Mouse (Mus musculus) spleen, adult 2 months (tissue): ENCODE data around the gene Ptpro. TPM values are rescaled to one million over a fixed set of nuclear protein-coding genes. Genes with fewer than 3 reads are reported as not detected.

Experiments
- DNase-seq, 2 experiments: peaks; one replicate each; pipeline versions ENCODE4 v3.0.0 to v3.0.0-alpha.2; 2012 to 2021; ENCODE audit warnings: low spot score in 2 of 2, low read depth in 1 of 2
- H3K27ac ChIP-seq: fragments of 200-500 bp; 2 replicates; pipeline ENCODE4 v1.5.1; 2012; ENCODE audit warnings: low read length, inconsistent platforms; ENCODE audit not compliant: insufficient read depth
- H3K27me3 ChIP-seq: fragments of 200-500 bp; 2 replicates; pipeline ENCODE4 v1.6.1; 2012; ENCODE audit warnings: mild to moderate bottlenecking, moderate library complexity, low read length, inconsistent platforms; ENCODE audit not compliant: control insufficient read depth, insufficient read depth
- H3K36me3 ChIP-seq: fragments of 200-500 bp; 2 replicates; pipeline ENCODE4 v1.6.1; 2012; ENCODE audit warnings: mild to moderate bottlenecking, low read length, inconsistent platforms; ENCODE audit not compliant: control insufficient read depth, insufficient read depth
- H3K4me1 ChIP-seq: fragments of 200-500 bp; 2 replicates; pipeline ENCODE4 v1.6.1; 2011; ENCODE audit warnings: inconsistent platforms; ENCODE audit not compliant: control insufficient read depth, insufficient read depth, insufficient read length
- H3K4me3 ChIP-seq: fragments of 200-500 bp; 2 replicates; pipeline ENCODE4 v1.5.1; 2011; ENCODE audit warnings: mild to moderate bottlenecking, inconsistent platforms; ENCODE audit not compliant: insufficient read depth, insufficient read length; ENCODE audit errors: extremely low read depth
- CTCF ChIP-seq: fragments of 200-500 bp; IDR thresholded peaks from 2 replicates; pipeline ENCODE4 v1.5.1; 2011; ENCODE audit warnings: mild to moderate bottlenecking, inconsistent platforms; ENCODE audit not compliant: insufficient read depth, insufficient read length, insufficient replicate concordance; ENCODE audit errors: extremely low read depth
- POLR2A ChIP-seq: fragments of 200-500 bp; IDR thresholded peaks from 2 replicates; pipeline ENCODE4 v1.6.1; 2011; ENCODE audit warnings: low read depth, low read length, inconsistent platforms
- WGBS: fragments of 180-500 bp; shearing (Covaris S2); methylation state at CpG from one replicate; pipeline ENCODE4 v1.1.7; 2018; 5-methylcytosine and 5-hydroxymethylcytosine counted together
- polyA plus RNA-seq: library from polyadenylated mRNA; depleted of rRNA; stranded (reverse); fragments of >200 nt; gene quantifications from 2 replicates; pipeline ENCODE4 v1.2.3, GENCODE M21; 2012

Gene Ptpro
- polyA plus RNA-seq, 1 experiment = 3.1 TPM

DNA sequence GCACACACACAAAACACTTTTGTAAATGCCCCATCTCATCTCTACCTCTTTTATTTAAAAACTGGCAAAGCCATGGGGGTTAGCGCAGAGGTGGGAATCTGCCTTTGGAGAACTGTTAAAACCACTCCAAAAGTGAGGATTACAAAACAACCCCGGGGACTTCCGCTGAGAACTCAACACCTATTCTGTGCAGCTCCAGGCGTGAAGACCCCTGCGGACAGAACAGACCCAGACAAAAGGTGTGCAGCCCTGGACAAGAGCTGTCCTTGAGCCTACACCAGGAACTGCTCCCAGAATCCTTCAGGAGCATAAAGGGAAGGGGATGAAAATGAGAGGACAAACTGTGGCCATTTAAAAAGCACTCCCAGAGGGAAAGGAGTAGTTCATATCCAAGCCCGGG is 243.1 kb downstream of the Ptpro start:
- Histone ChIP-seq H3K27me3 (no peaks in the 10 kb centered on the region), H3K36me3 (peaks cover 5% of the 10 kb centered on the region)

DNA sequence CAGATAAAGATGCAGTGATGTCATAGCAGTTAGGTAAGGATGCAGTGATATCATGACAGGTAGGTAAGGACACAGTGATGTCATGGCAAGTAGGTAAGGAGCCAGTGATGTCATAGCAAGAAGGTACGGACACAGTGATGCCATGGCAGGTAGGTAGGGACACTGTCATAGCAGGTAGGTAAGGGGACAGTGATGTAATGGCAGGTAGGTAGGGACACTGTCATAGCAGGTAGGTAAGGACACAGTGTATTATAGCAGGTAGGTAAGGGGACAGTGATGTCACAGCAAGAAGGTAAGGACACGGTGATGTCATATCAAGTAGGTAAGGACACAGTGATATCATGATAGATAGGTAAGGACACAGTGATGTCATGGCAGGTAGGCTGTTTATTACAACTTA is 244.4 kb downstream of the Ptpro start:
- Histone ChIP-seq H3K36me3 (peaks cover 7% of the 10 kb centered on the region), H3K27ac (no peak overlapping the region), H3K4me3 (no peak overlapping the region), H3K4me1 (no peaks in the 10 kb centered on the region), H3K27me3 (no peaks in the 10 kb centered on the region)
- no peak for TF ChIP-seq POLR2A
- TF ChIP-seq CTCF = no peak
- WGBS = 92% methylated on average over 2 of the region's 2 CpGs
- no peak for DNase-seq

More for the DNA sequence above, 243.1 kb downstream of the Ptpro start:
- TF ChIP-seq POLR2A (no peak), CTCF (no peak)
- Histone ChIP-seq H3K27ac (no peak overlapping the region), H3K4me3 (no peak overlapping the region), H3K4me1 (no peaks in the 10 kb centered on the region)
- DNase-seq = no peak
- WGBS = 89% methylated on average over 6 of the region's 6 CpGs

DNA sequence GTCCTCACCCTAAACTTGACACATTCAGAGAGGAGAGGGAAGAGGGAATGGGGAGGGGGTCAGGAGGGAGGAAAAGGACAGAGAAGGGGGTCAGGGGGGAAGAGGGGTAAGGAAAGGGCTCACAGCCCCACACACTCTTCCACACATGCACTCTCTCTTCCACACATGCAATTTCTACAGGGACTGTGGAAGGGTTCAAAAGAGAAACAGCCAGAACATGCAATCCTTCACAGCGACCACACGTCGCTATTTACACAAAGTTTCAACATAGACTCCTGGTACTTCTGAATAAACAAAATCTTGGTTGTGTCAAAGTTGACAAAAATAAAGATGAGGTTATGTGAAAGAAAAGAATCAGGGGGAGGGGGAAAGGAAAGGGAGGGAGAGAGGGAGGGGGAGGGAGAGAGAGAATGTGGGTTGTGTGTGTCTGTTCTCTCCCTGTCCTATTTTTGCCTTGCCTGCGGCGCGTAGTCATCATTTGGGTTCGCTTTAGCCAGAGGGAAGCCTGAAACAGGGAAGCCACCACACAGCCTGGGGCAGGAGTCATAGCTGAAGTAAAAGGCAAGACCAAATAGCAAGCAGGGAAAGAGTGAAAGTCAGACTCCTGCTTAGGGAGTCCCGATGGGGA is 245.2 kb downstream of the Ptpro start:
- no peaks in the 10 kb centered on the region for H3K4me1 ChIP-seq
- 94% methylated on average over 8 of the region's 8 CpGs for WGBS
- TF ChIP-seq CTCF = no peak
- TF ChIP-seq POLR2A = no peak
- peaks cover 7% of the 10 kb centered on the region for H3K36me3 ChIP-seq
- no peak overlapping the region for H3K27ac ChIP-seq
- no peak overlapping the region for H3K4me3 ChIP-seq
- DNase-seq = no peak
- no peaks in the 10 kb centered on the region for H3K27me3 ChIP-seq

DNA sequence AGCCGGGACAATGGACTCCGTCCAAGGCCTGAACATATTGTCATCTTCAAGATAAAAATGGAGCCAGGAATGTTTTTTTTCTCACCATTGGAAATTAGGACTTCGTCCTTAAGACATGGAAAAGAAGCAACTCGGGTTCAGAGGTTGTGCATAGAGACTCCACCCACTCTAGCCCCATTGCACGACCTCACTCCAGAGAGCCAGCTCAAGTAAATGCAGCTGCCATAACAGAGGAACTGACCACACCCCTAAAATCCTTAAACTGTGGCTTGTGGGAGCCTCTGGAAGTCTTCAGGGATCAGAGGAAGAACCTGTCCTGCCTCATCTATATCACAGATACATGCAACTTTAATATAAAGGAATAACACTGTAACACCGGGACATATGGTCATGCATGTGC is 246.7 kb downstream of the Ptpro start:
- no peak for DNase-seq
- TF ChIP-seq CTCF (no peak), POLR2A (no peak)

DNA sequence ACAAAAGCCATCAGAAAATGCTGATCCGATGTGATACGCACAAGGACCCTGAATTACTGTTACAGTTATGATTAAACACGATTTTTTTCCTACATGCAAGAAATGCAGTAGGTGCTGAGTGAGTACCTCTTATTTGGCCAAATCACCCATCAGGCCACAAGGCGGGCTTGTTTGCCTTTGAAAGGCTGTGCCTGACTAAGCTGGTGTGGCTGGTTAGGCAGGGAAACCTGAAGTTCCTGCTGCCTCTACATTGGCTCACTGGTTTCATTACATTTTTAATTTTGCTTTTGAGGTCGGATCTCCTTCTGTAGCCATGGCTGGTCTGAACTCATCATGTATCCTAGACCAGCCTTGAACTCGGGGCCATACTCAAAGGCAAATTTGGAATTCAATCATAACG is 250.9 kb downstream of the Ptpro start:
- 88% methylated on average over 7 of the region's 7 CpGs for WGBS
- Histone ChIP-seq H3K27me3 (no peaks in the 10 kb centered on the region), H3K27ac (no peak overlapping the region), H3K4me1 (no peaks in the 10 kb centered on the region), H3K36me3 (peaks cover 9% of the 10 kb centered on the region), H3K4me3 (no peak overlapping the region)
- TF ChIP-seq POLR2A (no peak), CTCF (no peak)
- no peak for DNase-seq

More for the DNA sequence above, 246.7 kb downstream of the Ptpro start:
- 85% methylated on average over 6 of the region's 6 CpGs for WGBS
- Histone ChIP-seq H3K27me3 (no peaks in the 10 kb centered on the region), H3K27ac (no peak overlapping the region), H3K4me1 (no peaks in the 10 kb centered on the region), H3K36me3 (peaks cover 7% of the 10 kb centered on the region), H3K4me3 (no peak overlapping the region)

DNA sequence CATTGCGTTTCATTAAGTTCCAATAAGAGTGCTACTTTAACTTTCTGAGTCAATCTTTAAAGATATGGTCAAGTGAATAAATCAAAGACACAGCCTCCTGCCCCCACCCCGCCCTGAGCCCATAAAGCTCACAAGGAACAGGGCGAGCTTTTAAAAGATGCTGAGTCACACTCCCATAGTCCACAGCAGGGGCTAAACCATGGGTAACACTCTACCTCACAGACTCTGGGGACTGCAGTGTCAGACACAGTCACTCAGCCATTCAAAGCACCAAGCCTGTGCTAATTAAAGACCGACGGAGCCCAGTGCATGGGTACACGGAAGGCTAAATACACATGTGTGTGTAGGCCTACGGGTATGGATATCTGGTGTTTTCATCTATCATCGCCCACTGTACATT is 251.3 kb downstream of the Ptpro start:
- 88% methylated on average over 8 of the region's 8 CpGs for WGBS
- Histone ChIP-seq H3K27me3 (no peaks in the 10 kb centered on the region), H3K36me3 (peaks cover 9% of the 10 kb centered on the region), H3K4me3 (no peak overlapping the region), H3K4me1 (no peaks in the 10 kb centered on the region), H3K27ac (no peak overlapping the region)
- DNase-seq = no peak
- no peak for TF ChIP-seq POLR2A
- no peak for TF ChIP-seq CTCF

DNA sequence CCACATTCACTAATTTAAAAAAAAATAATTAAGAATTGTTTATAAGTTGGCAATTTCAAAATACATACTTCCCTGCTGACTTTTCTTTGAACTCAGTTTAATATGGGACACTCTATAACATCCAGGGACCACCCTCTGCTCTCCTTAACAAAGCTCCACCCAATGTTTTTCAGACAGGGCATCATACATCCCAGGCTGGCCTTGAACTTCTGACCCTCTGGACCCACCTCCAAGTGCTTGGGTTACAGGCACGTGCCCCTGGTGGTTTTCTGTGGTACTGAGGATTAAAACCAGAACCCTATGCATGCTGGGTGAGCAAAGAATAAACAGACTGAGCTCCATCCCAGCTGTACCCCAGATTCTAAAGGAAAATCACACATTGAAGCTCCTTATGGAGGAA is 251.9 kb downstream of the Ptpro start:
- Histone ChIP-seq H3K4me3 (no peak overlapping the region), H3K27me3 (no peaks in the 10 kb centered on the region), H3K27ac (no peak overlapping the region), H3K36me3 (peaks cover 6% of the 10 kb centered on the region), H3K4me1 (no peaks in the 10 kb centered on the region)
- TF ChIP-seq POLR2A = no peak
- TF ChIP-seq CTCF = no peak
- no peak for DNase-seq
- WGBS = 86% methylated on average over 1 of the region's 1 CpGs
